Mouse (Mus musculus) liver, postnatal 0 days (tissue): Measurements from ENCODE around the gene Mag.

Experiments used
- CTCF ChIP-seq: sonication (generic); IDR thresholded peaks from 2 replicates; pipeline ENCODE4 v1.5.1; 2016; ENCODE audit warnings: antibody characterized with exemption, low read depth
- EP300 ChIP-seq: IDR thresholded peaks from 2 replicates; pipeline ENCODE4 v1.6.1; 2016; ENCODE audit warnings: antibody characterized with exemption, low read depth, mild to moderate bottlenecking

GRCm38 (mm10) chr7:30943909-30944635, 29.4 kb upstream of the Mag start, which contains the start of gene Hamp:
- TF ChIP-seq CTCF (no peak), EP300 (peak; percentile 82)
